Mouse (Mus musculus) limb, embryonic 15.5 days (tissue): ENCODE measurements around the gene Mib2. TPM values are rescaled to one million over a fixed set of nuclear protein-coding genes. Genes with fewer than 3 reads are reported as not detected.

Source experiments
- ATAC-seq: fragments of 200-750 bp; cut with Nextera tagmentation; 2 replicates; pipeline ENCODE4 v1.8.0; 2017; ENCODE audit warnings: low read depth, moderate TSS enrichment; ENCODE audit not compliant: insufficient number of reproducible peaks, low FRiP score, low TSS enrichment
- H3K27ac ChIP-seq: fragments of 300-500 bp; sonication (generic); 2 replicates; pipeline ENCODE4 v1.5.1; 2015; ENCODE audit warnings: moderate library complexity, mild to moderate bottlenecking, inconsistent platforms
- H3K27me3 ChIP-seq: fragments of 300-500 bp; sonication (generic); 2 replicates; pipeline ENCODE4 v1.6.1; 2015; ENCODE audit warnings: inconsistent platforms
- H3K36me3 ChIP-seq: fragments of 300-500 bp; sonication (generic); 2 replicates; pipeline ENCODE4 v1.6.1; 2015; ENCODE audit warnings: inconsistent platforms
- H3K4me1 ChIP-seq: fragments of 300-500 bp; sonication (generic); 2 replicates; pipeline ENCODE4 v1.6.1; 2015; ENCODE audit warnings: inconsistent platforms
- H3K4me2 ChIP-seq: fragments of 300-500 bp; sonication (generic); 2 replicates; pipeline ENCODE4 v1.6.1; 2015; ENCODE audit warnings: mild to moderate bottlenecking, inconsistent platforms
- H3K4me3 ChIP-seq: fragments of 300-500 bp; sonication (generic); 2 replicates; pipeline ENCODE4 v1.5.1; 2015; ENCODE audit warnings: mild to moderate bottlenecking, inconsistent platforms
- H3K9ac ChIP-seq: fragments of 300-500 bp; sonication (generic); 2 replicates; pipeline ENCODE4 v1.6.1; 2015; ENCODE audit warnings: inconsistent platforms
- H3K9me3 ChIP-seq: fragments of 300-500 bp; sonication (generic); 2 replicates; pipeline ENCODE4 v1.6.1; 2016; ENCODE audit warnings: inconsistent platforms
- WGBS: fragments of 180-500 bp; shearing (Covaris S2); methylation state at CpG from one replicate; pipeline ENCODE4 v1.1.7; 2015; 5-methylcytosine and 5-hydroxymethylcytosine counted together
- polyA plus RNA-seq: library from polyadenylated mRNA; unstranded; fragments of >200 nt; fragmentation: Nextera tagmentation; extraction: Ambion mirVana; gene quantifications from 2 replicates; pipeline ENCODE4 v1.2.1, GENCODE M21; 2015

The Mib2 gene
- polyA plus RNA-seq, result 30.1 and 34.3 TPM in 2 replicates

GRCm38 (mm10) chr4:155668689-155669597, at the start of gene Mib2:
Gene Mib2, minus strand, starts transcription at chr4:155669198.
- Histone ChIP-seq H3K9ac (peak within 1 kb of the TSS; percentile 65), H3K27ac (peak within 1 kb of the TSS; percentile 80), H3K4me1 (peaks cover 12% of the 10 kb centered on the region), H3K27me3 (no peaks in the 10 kb centered on the region), H3K9me3 (no peaks in the 10 kb centered on the region), H3K4me2 (peak within 1 kb of the TSS; percentile 73), H3K4me3 (peak within 1 kb of the TSS; percentile 66), H3K36me3 (peaks cover 24% of the 10 kb centered on the region)
- peak; percentile 99 for ATAC-seq
- under 1% methylated on average over 73 of the region's 73 CpGs for WGBS

DNA sequence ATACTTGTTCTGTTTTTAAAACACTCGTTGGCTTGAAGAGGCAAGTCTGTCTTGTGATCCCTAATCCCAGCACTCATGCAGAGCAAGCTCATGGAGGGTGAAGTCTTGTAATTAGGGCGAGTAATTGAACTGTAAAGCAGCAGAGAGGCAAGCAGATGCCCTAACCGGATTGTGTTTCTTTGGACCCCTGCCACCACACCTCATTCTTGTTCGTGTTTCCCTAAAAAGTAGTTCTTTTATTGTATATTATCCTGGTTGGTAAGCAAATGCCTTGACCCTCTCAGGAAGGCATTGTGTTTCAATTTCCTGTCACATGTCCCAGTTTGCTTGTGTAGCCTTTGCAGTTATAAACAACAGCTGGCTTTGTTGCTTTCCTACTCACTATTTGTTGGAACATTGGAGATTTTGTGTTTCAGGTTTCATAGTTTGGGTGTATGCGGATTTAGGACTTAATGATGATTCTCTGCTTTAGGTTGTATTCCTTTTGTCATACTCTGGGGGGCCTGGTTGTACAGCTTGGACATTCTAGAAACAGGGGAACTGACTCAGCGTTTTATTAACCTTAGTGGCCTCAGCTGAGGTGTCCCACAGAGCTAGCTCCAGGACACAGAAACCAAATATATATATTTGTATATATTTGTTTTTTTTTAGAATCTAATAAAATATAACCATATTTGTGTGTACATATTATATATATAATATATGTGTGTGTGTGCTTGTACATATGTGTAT, 41.7 kb upstream of the Mib2 start:
- no peaks in the 10 kb centered on the region for H3K27me3 ChIP-seq
- no peak overlapping the region for H3K4me3 ChIP-seq
- ATAC-seq, result no peak
- 46% methylated on average over 6 of the region's 6 CpGs for WGBS
- H3K4me2 ChIP-seq, result no peak overlapping the region
- no peaks in the 10 kb centered on the region for H3K9me3 ChIP-seq
- peak overlapping the region; percentile 59 for H3K27ac ChIP-seq
- peaks cover 9% of the 10 kb centered on the region for H3K36me3 ChIP-seq
- H3K4me1 ChIP-seq, result peaks cover 10% of the 10 kb centered on the region; the same call in 1 of the 2 replicates
- no peak overlapping the region for H3K9ac ChIP-seq

DNA sequence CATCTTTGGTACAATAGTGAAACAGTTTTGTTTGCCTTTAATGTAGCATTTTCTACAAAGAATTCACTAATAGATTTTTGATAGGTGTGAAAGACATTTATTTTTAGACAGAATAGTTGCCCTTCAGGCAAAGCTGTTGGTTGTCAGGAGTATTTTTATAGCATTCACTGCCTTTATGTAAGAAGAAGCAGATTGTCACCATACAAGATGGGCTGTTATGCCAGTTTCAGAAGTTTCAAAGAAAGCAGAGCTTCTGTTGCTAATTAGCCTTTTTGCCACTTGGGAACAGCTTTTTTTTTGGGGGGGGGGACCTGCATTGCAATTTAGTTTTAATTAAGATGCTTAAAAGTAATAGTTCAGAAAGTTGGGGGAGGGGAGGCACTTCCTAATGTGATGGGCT, 40.0 kb upstream of the Mib2 start:
- Histone ChIP-seq H3K27me3 (no peaks in the 10 kb centered on the region), H3K9me3 (no peaks in the 10 kb centered on the region), H3K4me3 (no peak overlapping the region), H3K27ac (no peak overlapping the region), H3K4me2 (no peak overlapping the region), H3K9ac (no peak overlapping the region), H3K4me1 (peaks cover 10% of the 10 kb centered on the region; the same call in 1 of the 2 replicates), H3K36me3 (no peaks in the 10 kb centered on the region)
- no peak for ATAC-seq

- no peaks in the 10 kb centered on the region for H3K36me3 ChIP-seq
- H3K27ac ChIP-seq, result no peak overlapping the region
- no peaks in the 10 kb centered on the region for H3K27me3 ChIP-seq
- H3K4me1 ChIP-seq, result peaks cover 10% of the 10 kb centered on the region; the same call in 1 of the 2 replicates
- no peak overlapping the region for H3K4me3 ChIP-seq
- WGBS, result 76% methylated on average over 2 of the region's 2 CpGs
- no peak overlapping the region for H3K9ac ChIP-seq
- H3K4me2 ChIP-seq, result no peak overlapping the region
- no peaks in the 10 kb centered on the region for H3K9me3 ChIP-seq
- ATAC-seq, result no peak
Measured at GRCm38 (mm10) chr4:155708582-155708981, 39.6 kb upstream of the Mib2 start.

DNA sequence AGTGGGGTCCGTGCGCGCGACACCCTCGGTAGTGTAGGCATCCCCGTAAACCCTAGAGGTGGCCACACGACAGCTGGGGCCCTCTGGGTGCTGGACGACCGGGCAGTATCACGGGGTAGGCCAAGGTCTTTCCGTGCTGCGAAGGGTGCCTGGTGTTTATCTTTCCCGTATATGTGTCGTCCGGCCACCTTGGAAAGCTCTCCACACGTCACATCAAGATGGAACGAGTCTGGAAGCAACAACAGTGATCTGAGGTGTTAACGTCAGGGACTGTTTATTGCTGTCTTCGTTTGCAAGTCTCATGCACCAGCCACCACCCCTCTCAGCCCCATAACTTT, 36.6 kb upstream of the Mib2 start:
- peak overlapping the region; percentile 99 for H3K27ac ChIP-seq
- H3K9ac ChIP-seq, result peak overlapping the region; percentile 91
- peak overlapping the region; percentile 76 for H3K4me2 ChIP-seq
- H3K27me3 ChIP-seq, result no peaks in the 10 kb centered on the region
- under 1% methylated on average over 19 of the region's 19 CpGs for WGBS
- H3K36me3 ChIP-seq, result no peaks in the 10 kb centered on the region
- peaks cover 10% of the 10 kb centered on the region; the same call in 1 of the 2 replicates for H3K4me1 ChIP-seq
- peak overlapping the region; percentile 95 for H3K4me3 ChIP-seq
- ATAC-seq, result no peak
- no peaks in the 10 kb centered on the region for H3K9me3 ChIP-seq

DNA sequence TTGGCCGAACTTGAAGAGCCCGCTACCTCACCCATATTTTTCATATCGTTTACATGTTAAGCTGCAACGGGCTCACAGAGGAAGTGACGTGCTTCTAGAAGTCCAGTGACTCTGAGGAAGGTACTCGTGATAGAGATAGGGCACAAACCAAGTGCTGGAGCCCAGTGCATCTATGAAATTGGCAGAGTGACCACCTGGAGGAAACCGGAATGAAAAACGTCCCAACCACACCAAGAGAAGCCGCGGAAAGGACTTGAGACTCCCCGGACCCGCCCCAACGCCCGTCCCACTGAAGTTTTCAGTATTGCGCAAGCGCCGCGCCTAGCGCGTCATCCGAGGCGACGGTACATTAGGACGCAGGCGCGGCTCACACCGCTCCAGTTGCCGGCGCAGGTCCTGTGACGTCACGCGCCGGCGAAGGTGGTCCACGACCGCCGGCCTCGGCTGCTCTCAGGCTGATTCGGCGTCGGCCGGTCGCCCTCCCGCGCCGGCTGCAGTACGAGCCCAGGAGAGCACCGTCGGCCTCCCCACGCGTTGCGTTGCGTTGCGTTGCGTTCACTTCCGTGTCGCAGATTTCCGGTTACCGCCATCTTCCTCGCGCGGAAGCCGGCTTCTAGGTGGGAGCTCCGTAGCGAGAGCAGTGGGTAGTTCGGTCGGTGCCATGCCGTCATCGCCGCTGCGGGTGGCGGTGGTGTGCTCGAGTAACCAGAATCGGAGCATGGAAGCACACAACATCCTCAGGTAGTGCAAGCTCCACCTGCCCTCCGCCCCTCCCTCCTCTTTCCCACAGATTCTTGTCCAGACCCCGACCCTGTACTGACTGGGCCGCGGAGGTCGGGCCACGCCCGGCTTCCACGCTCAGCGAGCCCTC, 36.0 kb upstream of the Mib2 start, which contains the start of gene Ssu72:
Gene Ssu72, plus strand, starts transcription at position 80 of the 871 bp plus-strand sequence.
- Histone ChIP-seq H3K27ac (peak within 1 kb of the TSS; percentile 99), H3K27me3 (no peaks in the 10 kb centered on the region), H3K4me2 (peak within 1 kb of the TSS; percentile 76), H3K9me3 (no peaks in the 10 kb centered on the region), H3K9ac (peak within 1 kb of the TSS; percentile 91), H3K36me3 (no peaks in the 10 kb centered on the region), H3K4me3 (peak within 1 kb of the TSS; percentile 95), H3K4me1 (peaks cover 7% of the 10 kb centered on the region; the same call in 1 of the 2 replicates)
- under 1% methylated on average over 83 of the region's 83 CpGs for WGBS
- peak; percentile 94 for ATAC-seq

- no peaks in the 10 kb centered on the region for H3K36me3 ChIP-seq
- no peak overlapping the region for H3K4me2 ChIP-seq
- H3K4me3 ChIP-seq, result no peak overlapping the region
- WGBS, result 94% methylated on average over 4 of the region's 4 CpGs
- peaks cover 7% of the 10 kb centered on the region; the same call in 1 of the 2 replicates for H3K4me1 ChIP-seq
- no peak for ATAC-seq
- H3K9me3 ChIP-seq, result no peaks in the 10 kb centered on the region
- no peak overlapping the region for H3K9ac ChIP-seq
- no peaks in the 10 kb centered on the region for H3K27me3 ChIP-seq
- H3K27ac ChIP-seq, result no peak overlapping the region
Measured at GRCm38 (mm10) chr4:155703425-155703929, 34.5 kb upstream of the Mib2 start.

GRCm38 (mm10) chr4:155700425-155700824, 31.4 kb upstream of the Mib2 start:
- ATAC-seq, result no peak

DNA sequence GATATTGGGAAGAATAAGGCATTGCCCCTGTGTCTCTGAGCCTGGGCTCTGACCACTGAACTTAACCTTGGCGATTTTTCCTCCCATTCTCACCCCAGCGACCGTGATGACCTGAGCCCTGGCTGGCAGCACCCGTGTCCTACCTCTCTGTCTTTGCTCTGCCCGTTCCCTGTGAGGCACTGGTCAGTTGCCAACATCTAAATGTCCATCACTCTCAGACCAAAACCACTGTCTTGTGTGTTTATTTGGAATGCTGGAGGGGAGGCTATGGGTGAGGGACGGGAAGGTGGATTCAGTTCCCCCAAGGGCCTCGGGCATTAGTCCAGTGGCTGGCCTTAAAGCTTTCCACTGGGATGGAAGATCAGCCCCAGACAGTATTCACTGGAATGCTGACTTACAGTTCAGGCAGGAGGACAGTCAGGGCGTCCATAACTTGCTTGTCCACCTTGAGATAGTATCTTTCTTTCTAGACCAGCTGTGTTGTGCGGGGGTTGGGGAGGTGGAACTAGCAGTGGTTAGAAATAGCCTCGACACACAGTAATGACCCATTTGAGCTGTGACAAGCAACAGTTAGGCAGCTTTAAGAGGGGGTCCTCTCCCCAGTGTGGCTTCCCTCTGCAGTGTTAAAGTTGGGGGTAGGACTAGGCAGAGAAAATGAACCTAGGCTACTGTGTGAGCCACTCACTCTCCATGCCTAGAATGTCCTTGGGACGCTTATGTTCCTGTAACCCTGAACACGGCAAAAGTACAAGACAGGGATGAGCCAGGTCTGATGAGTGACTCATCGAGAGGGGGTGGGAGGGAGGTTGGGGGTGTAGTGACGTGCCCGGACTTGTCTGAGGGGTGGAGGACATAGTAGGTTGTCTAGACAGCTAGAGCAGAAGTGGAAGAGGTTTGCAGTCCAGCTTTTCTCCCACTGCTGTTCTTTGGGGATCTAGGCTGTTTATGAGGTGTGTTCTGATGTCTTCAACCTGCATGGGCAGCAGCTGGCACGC, 27.6 kb upstream of the Mib2 start:
- H3K4me2 ChIP-seq, result 0 out of 2 replicates have a peak overlapping the region, but pooled peaks have one; percentile 10
- 66% methylated on average over 16 of the region's 16 CpGs for WGBS
- H3K27me3 ChIP-seq, result no peaks in the 10 kb centered on the region
- H3K9me3 ChIP-seq, result no peaks in the 10 kb centered on the region
- H3K9ac ChIP-seq, result no peak overlapping the region
- H3K27ac ChIP-seq, result no peak overlapping the region; the same call in 1 of the 2 replicates
- H3K36me3 ChIP-seq, result no peaks in the 10 kb centered on the region
- H3K4me1 ChIP-seq, result peaks cover 28% of the 10 kb centered on the region
- ATAC-seq, result no peak
- H3K4me3 ChIP-seq, result no peak overlapping the region

More at GRCm38 (mm10) chr4:155700425-155700824, 31.4 kb upstream of the Mib2 start:
- H3K4me2 ChIP-seq, result no peak overlapping the region
- H3K9ac ChIP-seq, result no peak overlapping the region
- no peaks in the 10 kb centered on the region for H3K36me3 ChIP-seq
- no peak overlapping the region for H3K4me3 ChIP-seq
- H3K27me3 ChIP-seq, result no peaks in the 10 kb centered on the region
- H3K9me3 ChIP-seq, result no peaks in the 10 kb centered on the region
- H3K4me1 ChIP-seq, result peaks cover 14% of the 10 kb centered on the region
- no peak overlapping the region for H3K27ac ChIP-seq

GRCm38 (mm10) chr4:155695531-155696062, 26.6 kb upstream of the Mib2 start:
- Histone ChIP-seq H3K4me1 (peaks cover 28% of the 10 kb centered on the region), H3K27ac (no peak overlapping the region), H3K27me3 (no peaks in the 10 kb centered on the region), H3K9ac (peak overlapping the region; percentile 66; the same call in 1 of the 2 replicates), H3K4me2 (peak overlapping the region; percentile 95), H3K4me3 (peak overlapping the region; percentile 74), H3K36me3 (no peaks in the 10 kb centered on the region), H3K9me3 (no peaks in the 10 kb centered on the region)
- no peak for ATAC-seq
- WGBS, result 70% methylated on average over 4 of the region's 4 CpGs
